Mouse (Mus musculus): ENCODE results near the gene Msrb3.
A peak's percentile ranks its signal among the peaks of the same experiment; 100 is the strongest.

Msrb3 gene

DNA sequence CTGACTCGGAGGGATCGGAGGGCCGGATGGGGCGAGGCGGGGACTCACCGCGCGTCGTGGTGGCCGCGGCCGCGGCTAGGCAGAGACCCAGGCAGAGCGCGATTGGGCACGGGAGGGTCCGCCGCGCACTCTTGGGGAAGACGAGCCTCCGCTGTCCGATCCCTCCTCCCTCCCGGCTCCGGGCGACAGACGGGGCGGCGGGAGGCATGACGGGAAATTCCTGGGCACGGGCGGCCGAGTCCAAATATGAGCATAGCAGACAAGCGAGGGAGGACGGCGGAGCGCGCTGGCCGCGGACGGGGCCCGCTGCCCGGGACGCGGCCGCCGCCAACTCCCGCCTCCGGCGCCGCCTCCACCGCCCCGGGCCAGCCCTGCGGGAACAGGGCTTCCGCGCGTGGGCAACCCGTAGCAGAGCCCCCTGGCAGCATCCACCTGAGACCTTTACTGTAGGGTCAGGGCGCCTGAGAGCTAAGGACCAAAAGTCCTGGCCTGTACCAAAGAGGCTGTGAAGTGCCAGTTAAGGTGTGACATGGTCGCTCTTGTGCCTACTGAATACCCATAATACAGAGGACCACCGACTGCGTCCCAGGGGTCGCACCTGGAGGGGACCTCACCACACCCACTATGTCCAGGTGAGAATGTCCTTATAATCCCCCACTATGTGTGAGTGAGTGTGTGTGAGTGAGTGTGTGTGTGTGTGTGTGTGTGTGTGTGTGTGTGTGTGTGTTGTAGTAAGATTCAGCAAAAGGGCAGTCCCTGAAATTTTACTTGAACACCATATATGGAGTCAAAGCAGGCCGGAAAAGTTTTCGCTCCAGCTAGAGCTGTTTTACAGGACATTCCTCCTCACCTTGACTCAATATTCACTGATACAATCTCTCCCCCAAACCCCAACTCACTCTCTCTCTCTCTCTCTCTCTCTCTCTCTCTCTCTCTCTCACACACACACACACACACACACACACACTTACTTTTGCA is at the start of gene Msrb3:
TSS of gene Msrb3 (minus strand) at position 317 of the 978 bp plus-strand sequence.
- DNase-seq (ENCODE audit: inconsistent age in 2 of 2, low spot score in 1 of 2), result peak; percentile 90 to 95

DNA sequence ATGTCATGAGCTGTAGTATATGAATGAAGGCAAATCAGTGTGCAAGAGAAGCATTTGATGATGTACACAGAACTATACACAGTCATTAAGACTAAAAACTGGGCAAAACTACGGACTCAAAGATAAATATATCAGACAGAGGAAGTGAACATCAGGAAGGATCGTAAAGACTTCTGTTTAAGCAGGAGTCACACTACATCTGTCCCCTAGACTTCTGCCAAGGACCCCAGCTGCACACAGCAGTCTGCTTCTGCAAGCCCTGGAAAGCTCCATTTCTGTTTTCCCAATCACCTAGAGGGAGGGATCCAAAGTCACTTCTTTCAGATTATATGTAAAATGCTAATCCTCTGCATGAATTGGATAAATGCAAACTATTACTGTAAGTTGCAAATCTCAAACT is 49.6 kb upstream of the Msrb3 start:
- DNase-seq (ENCODE audit: inconsistent age in 2 of 2, low spot score in 1 of 2), result no peak

DNA sequence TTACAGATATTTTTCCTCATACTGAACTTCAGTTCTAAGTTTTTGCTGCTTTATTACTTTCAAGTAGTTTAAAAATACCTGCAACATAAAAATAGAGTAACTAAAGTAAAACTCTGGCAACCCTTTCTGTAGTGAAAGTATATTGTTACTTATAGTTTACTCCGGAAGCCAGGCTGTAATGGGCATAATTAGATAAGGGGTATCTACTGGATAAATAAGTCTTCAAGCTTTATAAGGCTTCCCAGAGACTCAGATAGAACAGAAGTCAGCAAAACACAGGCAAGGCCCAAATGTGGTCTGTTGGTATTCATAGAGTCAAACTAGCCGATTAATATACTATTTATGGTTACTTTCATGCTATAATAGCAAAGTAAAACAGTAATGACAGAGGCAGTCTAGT is 48.9 kb upstream of the Msrb3 start:
- DNase-seq (ENCODE audit: inconsistent age in 2 of 2, low spot score in 1 of 2), result no peak

DNA sequence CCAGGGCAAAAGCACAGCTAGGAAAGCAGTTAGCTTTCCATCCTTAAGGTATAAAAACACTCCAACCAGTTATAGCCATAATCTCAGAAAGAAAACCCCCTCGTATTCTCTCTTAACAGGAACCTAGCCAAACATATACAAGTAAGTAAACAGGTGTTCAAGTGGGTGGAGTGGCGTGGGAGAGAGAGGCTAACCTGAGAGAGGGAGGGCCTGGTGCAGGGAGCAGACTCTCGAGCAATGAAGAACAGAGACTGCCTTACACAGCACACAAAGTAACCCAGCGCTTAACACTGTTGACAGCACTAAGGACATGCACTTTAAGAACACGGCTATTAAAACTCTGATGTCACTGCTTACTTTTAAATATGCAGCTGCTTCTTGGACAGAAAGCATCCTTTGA is 47.9 kb upstream of the Msrb3 start:
- DNase-seq (ENCODE audit: inconsistent age in 2 of 2, low spot score in 1 of 2), result no peak

DNA sequence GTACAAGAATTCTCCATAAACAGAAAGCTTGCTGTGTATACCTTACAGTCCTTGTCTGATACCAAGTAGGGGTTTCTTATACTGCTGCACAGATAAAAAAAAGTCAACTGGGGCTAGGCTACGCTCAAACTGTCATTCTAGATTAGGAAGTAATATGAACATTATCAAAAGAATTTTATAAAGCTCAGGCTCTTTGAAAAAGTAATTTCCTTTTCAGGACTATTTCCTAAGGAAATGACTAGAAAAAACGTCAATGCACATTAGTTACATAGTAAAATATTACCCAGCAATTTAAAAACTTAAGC is 40.0 kb upstream of the Msrb3 start:
- no peak for DNase-seq (ENCODE audit: inconsistent age in 2 of 2, low spot score in 1 of 2)

DNA sequence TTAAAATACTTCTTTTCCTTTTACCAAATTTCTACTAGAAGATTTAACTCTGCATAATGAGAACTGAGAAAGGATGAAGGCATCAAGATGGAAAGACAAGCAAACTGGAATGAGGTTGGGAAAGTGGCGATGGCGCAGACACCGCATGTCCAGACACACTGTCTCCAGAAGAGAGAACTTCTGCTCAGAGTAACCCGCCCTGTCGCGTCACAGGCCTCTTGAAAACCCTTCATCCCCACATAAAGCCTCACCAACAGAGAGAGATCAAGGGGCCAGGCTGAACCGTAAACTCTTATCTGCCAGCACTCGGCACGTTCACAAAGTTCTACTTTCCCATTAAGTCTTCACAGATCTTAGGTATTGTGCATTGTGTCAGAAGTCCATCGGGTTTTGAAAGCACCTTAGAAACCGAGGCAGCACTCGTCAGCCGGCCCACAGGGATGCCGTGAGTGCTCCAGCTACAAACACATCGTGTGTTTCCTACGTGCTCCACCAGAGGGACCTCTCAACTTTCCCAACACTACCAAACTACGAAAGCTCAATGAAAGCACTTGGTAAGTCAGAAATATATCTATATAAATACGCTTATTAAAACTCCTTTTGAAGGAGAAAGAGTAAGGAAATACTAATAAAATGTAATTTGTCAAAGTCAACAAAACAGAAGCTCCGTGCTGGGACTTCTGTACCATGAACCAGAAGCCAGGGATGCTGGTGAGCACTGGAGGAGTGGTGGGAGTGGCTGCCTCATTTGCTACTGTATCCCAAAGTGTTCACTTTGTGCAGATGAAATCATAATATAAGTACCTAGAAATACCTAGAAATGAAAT is 39.4 kb upstream of the Msrb3 start:
- peak; percentile 49 to 83 for DNase-seq (ENCODE audit: inconsistent age in 2 of 2, low spot score in 1 of 2)

DNA sequence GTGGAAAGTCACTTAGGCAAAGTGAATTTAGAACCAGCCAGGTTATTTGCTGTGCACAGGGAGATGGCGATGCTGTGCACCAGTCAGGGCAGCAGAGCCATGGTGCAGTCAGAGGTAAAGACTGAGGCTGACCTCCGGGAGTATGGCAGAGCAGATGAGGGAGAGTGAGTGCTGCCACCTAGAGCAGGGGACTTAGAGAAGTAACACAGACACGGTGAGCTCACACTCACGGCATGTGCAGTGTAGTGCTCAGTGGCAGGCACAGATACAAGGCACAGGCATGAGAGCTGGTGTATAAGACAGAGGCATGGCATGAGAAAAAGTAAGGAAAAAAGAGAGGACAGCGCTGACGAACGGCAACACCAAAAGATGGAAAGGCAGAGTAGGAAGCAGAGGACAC is 30.6 kb upstream of the Msrb3 start:
- DNase-seq (ENCODE audit: inconsistent age in 2 of 2, low spot score in 1 of 2), result no peak

DNA sequence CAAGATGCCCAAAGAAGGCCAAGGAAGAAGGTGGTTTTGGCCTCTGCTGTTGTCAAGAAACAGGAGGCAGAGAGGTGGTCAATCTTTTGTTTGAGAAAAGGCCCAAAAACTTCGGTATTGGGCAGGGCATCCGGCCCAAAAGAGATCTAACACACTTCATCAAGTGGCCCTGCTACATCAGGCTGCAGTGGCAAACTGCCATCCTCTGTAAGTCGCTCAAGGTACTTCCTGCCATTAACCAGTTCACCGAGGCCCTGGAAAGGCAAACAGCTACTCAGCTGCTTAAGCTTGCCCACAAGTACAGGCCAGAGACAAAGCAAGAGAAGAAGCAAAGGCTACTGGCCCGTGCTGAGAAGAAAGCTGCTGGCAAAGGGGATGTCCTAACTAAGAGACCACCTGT is 29.3 kb upstream of the Msrb3 start:
- DNase-seq (ENCODE audit: inconsistent age in 2 of 2, low spot score in 1 of 2), result peak; percentile 36 to 72

DNA sequence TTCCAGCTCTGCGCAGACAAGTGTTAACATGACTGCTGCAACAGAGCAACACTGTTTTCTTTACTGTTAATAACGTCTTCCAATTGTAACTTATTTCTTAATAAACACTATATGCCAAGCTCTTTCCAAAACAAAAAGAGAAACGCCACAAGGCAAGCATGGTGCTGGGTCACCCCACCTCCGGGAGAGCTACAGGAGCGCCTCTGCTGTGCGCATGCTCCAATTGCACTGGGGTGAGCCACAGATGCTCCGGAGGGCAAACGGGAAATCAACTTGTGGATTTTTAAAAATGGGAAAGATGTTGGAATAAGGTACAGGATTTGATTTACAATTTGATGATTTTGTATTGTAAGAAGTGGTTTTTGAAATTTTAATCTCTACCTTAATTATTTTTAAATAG is 27.3 kb upstream of the Msrb3 start:
- no peak for DNase-seq (ENCODE audit: inconsistent age in 2 of 2, low spot score in 1 of 2)

DNA sequence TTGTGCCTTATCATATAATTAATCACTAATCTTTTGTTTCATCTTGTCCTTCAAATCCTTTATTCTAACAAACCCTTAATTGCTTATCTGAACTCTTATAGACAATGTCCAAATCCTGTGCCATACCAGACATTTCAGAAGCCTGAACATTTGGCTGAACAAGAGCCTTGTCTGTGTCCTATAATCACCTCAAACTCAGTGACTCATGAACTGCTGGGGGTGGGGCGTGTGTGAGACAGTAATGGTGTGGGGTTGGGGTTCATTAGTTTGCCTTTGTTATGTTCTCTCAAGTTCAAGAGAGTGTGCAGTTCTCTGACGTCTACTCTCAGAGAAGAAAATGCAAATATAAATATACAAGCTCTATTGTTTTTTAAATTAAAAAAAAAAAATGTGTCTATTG is 22.6 kb upstream of the Msrb3 start:
- DNase-seq (ENCODE audit: inconsistent age in 2 of 2, low spot score in 1 of 2), result peak in 1 of 2 experiments; percentile 46

DNA sequence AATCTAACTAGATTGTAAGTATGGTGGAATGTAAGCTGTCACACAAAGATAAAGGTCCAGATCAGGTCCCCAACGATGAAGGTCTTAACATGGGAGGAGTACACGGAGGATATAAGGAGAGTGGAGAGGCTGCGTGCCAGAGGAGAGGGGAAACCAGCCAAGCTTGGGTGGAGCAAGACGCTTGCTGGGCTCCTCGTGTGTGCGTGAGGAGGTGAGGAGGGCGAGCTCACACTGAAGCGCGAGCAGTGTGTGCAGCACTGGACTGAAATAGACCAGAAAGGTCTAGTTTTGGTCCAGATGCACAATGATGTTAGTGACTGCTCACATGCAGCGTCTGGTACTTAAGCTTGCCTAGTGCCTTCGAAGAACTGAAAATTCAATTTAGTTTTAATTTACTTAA is 21.7 kb upstream of the Msrb3 start:
- no peak for DNase-seq (ENCODE audit: inconsistent age in 2 of 2, low spot score in 1 of 2)

DNA sequence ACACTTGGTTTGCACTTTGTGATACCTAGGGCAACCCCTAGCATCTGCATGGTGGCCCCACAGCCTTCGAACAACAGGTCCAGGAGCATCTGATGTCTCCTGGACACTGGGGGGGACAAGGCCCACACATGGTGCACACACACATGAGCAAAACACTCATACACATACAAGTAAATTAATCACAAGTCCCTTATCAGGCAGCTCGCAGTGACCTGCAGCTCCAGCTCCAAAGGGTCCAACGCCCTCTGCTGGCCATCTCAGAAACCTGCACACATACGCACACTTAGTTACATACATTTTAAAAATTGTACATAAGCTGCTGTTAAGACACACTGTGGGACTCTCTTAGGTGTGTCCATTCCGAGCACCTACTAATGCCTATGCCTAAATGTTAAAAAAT is 17.3 kb upstream of the Msrb3 start:
- DNase-seq (ENCODE audit: inconsistent age in 2 of 2, low spot score in 1 of 2), result no peak

DNA sequence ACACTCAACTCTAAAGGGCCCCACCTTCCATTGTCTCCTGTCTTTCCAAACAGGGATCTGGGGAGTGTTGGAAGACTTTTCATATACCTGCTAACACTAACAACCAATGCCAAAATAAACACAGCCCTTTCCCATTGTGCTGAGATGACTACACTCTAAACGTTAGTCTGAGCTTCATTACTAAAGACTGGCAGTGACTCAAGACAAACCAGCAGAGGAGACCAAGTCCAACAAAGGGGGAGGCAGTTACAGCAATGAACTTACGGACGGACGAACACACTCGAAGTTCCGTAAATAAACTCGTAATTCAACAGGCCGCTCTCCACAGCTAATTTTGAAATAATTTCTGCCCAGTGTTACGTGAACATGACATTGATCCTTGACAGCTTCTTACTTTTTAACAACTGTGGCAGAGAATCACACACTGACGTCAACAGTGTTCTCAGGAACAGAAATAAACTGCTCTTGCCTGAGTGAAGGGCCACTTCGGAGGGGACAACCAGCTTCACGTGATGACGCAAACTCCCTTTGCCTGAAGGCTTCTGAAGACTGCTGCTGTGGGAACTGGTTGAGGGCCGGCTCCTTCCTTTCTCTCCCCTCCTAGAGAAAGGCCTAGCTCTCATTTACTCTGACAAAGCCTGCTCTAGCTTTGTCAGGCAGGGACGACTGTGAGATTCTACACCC is 16.2 kb upstream of the Msrb3 start:
- no peak for DNase-seq (ENCODE audit: inconsistent age in 2 of 2, low spot score in 1 of 2)

DNA sequence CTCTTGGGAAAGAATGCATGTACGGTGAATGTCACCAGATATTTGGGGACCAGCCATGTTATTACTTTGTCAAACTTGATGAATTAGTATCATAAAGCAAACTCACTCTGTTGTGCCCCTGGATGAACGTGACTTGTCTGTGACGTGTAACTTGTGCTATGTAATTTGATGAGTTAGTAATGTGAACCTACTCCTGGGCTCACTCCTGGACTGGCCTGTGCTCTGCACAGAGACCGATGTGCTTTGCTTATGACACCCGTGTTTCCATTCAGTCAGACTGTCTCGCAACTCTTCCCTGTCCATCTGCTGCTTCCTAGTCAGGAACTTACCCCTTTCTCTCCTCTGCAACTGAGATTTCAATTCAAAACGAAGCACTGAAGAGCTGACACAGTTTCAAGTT is 15.4 kb upstream of the Msrb3 start:
- no peak for DNase-seq (ENCODE audit: inconsistent age in 2 of 2, low spot score in 1 of 2)

DNA sequence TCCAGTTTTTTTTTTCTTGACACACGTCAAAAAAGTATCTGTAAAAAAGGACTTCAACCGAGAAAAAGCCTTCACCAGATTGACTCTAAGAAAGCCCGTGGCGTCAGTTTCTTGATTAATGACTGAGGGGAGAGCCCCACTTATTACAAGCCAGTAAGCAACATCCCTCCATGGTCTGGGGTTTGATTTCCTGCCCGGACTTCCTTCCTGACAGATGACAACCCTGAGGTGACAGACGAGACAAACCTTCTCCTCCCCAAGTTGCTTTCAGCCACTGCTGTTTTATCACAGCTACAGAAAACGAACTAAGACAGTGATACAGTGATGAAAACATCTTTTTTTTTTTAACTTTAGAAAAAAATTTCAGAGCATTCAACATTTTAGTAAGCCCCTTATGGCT is 14.9 kb upstream of the Msrb3 start:
- DNase-seq (ENCODE audit: inconsistent age in 2 of 2, low spot score in 1 of 2), result no peak

DNA sequence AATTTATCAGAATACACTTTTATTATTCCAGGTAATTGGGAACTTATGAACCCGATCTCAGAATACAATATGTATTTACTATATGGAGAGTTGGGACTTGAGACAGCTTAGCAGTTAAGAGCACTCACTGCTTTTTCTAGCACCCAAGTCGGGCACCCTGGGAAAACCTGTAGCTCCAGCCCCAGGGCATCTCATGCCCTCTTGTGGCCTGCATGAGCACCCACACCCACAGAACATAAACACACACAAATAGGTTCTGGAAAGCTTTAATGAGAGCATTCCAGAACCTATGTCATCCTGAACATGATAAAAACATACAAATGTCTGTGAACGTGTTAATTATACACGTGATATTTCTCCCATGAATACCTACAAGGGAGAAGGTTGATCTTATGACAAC is 13.1 kb upstream of the Msrb3 start:
- no peak for DNase-seq (ENCODE audit: inconsistent age in 2 of 2, low spot score in 1 of 2)

DNA sequence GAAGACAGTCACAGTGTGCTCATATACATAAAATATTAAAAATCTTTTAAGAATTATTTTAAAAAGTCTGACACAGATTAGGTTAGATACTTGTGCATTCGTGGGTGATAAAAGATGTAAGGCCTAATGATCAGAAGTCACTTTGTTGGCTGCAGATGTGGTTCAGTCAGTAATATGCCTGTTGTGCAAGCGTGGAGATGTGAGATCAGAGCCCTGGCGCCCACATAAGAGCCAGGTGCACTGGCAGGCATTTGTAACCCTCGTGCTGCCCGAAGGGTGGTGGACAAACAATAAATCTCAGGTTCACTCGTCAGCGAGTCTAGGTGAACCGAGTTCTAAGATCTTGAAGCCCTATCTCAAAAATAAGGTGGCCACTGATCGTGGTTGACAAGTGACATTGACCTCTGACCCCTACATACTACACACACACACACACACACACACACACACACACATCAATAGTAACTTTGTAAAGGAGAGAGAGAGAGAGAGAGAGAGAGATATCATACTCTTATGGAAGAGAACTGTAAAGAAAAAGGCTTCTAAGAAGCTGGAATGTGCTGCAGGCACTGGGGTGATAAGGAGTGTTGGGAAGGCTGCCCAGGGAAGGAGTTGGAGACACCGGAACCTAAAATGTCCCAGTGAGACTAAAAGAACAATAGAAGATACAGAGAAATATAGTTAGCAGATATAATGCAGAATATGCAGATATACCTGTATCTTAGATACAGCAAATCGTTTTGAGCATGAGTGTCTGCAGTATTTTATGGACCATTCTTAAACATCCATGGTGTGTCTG is 10.1 kb upstream of the Msrb3 start:
- no peak for DNase-seq (ENCODE audit: inconsistent age in 2 of 2, low spot score in 1 of 2)

DNA sequence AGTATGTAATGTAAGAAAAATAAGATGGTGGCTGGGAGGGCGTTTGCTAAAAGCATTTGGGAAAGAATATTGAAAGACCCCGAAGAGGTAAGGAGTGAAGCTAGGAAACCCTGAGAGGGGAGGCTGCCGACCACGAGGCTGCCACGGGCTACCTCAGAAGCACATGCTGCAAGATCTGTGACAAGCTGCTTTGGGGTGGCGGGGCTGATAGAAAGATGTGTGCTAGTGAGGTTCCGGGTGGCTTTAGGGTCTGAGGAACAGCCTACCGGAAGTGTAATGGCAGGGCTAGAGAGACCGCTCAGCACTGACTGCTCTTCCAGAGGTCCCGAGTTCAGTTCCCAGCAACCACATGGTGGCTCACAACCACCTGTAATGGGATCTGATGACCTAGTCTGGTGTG is 5.8 kb upstream of the Msrb3 start:
- DNase-seq (ENCODE audit: inconsistent age in 2 of 2, low spot score in 1 of 2), result no peak

DNA sequence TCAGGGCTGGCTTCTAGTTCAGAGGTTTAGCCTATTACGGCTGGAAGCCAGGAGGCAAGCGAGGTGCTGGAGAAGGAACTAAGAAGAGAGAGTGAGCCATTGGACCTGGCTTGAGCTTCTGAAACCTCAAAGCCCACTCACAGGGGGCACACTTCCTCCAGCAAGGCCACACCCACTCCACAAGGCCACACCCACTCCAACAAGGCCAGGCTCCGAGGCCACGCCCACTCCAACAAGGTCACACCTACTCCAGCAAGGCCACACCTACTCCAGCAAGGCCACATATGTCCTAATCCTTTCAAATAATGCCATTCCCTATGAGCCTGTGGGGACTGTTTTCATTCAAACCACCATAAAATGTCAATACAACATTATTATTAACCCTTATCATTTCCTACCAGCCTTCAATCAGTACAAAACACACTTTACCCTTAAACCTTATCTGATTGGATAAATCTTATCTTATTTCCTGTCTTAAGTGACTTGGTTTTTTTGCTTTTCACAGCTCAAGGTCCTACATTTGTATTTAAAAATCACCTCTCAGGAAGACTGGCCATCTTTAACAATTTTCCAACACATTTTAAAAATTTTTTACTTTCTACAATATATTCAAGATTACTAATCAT is 5.1 kb upstream of the Msrb3 start:
- no peak for DNase-seq (ENCODE audit: inconsistent age in 2 of 2, low spot score in 1 of 2)

DNA sequence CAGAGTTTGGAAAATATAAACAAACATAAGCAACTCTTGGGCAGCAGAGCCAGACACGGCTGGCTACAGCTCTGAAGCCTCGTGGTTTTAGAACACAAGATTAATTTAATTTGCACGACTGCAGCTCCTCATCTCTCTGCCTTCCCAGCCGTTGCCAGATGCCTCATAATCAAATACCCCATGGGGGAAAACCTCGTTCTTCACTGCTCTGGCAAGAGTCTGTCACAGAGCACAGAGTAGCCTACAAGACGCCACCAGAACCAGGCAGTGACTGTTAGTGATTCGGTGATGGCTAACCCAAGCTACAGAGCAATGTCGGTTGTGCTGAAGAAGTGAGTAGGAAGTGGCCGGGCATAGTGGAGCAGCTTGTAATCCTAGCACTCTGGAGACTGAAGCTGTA is 2.8 kb upstream of the Msrb3 start:
- peak in 1 of 2 experiments; percentile 52 for DNase-seq (ENCODE audit: inconsistent age in 2 of 2, low spot score in 1 of 2)

All from adrenal gland, adult (tissue).